13 mouse cellular contexts compared by ENCODE assay signal in genomic region chr10:115019443-115019842, GRCm38 (mm10).
DNase-seq lines count a peak whose midpoint lies in the region; ATAC-seq lines count a peak whose summit lies in the region.
"Had no signal": no experiment of that assay in that cellular context is flagged by ENCODE, and none has a peak within 500 bp of the region (broad histone marks: within the 10 kb centered on the region; RNA-seq: fewer than 3 reads in every experiment).

No protein-coding gene starts in this region.

- peak; percentile 80 for ATAC-seq in frontal cortex, adult (ENCODE audit: low TSS enrichment)

- no peak for DNase-seq in frontal cortex, adult 2 months (ENCODE audit: extremely low spot score in 1 of 2, low spot score in 1 of 2)
- DNase-seq in left cerebral cortex, postnatal 25 days (ENCODE audit: low spot score in 2 of 2): peak; percentile 8 to 19
- DNase-seq in left cerebral cortex, postnatal 14 days (ENCODE audit: low spot score in 2 of 2): no peak
- peak; percentile 93 for DNase-seq in cerebellum, adult 11 months
- DNase-seq in cerebellum, postnatal 25 days: peak; percentile 94
- no peak for DNase-seq in right cerebral cortex, postnatal 36 days (ENCODE audit: low spot score in 2 of 2)
- DNase-seq in spleen, postnatal 4 days (ENCODE audit: low spot score in 2 of 2): no peak
- DNase-seq: B cell, adult 2 months; gastrocnemius, postnatal 14 days; kidney, adult 8-10 months; lung, postnatal 4 days; right cerebral cortex, postnatal 14 days had no signal

- intact Hi-C loops in left cerebral cortex, postnatal 25 days (cut with DNase I): no loop called here
- intact Hi-C loops in left cerebral cortex, postnatal 14 days (cut with DNase I): no loop called here

Comparison
In these comparisons a context has a peak if more than half of its experiments do, and no peak if none do; other contexts are left out.
1. DNase-seq: peak in left cerebral cortex, postnatal 25 days (2 of 2), cerebellum, adult 11 months (single experiment) and cerebellum, postnatal 25 days (2 of 2); none in frontal cortex, adult 2 months (0 of 2), left cerebral cortex, postnatal 14 days (0 of 2), right cerebral cortex, postnatal 36 days (0 of 2) and spleen, postnatal 4 days (0 of 2).